Mouse (Mus musculus) heart, embryonic 10.5 days (tissue): ENCODE data around the gene Aacs. TPM values are rescaled to one million over a fixed set of nuclear protein-coding genes. Genes with fewer than 3 reads are reported as not detected.
A peak's percentile ranks its signal among the peaks of the same experiment; 100 is the strongest.

Experiments used
- DNase-seq: peaks from one replicate; pipeline ENCODE4 v3.0.0-alpha.2; 2017; ENCODE audit warnings: low spot score
- H3K27ac ChIP-seq: fragments of 300-500 bp; sonication (generic); 2 replicates; pipeline ENCODE4 v1.5.1; 2016; ENCODE audit warnings: mild to moderate bottlenecking
- H3K27me3 ChIP-seq: fragments of 300-500 bp; sonication (generic); 2 replicates; pipeline ENCODE4 v1.6.1; 2016; ENCODE audit warnings: mild to moderate bottlenecking; ENCODE audit not compliant: poor library complexity, insufficient read depth, severe bottlenecking
- H3K36me3 ChIP-seq: fragments of 300-500 bp; sonication (generic); 2 replicates; pipeline ENCODE4 v1.6.1; 2016; ENCODE audit warnings: mild to moderate bottlenecking, moderate library complexity
- H3K4me1 ChIP-seq: fragments of 300-500 bp; sonication (generic); 2 replicates; pipeline ENCODE4 v1.6.1; 2016; ENCODE audit warnings: mild to moderate bottlenecking
- H3K4me3 ChIP-seq: fragments of 300-500 bp; sonication (generic); 2 replicates; pipeline ENCODE4 v1.5.1; 2016; ENCODE audit warnings: mild to moderate bottlenecking, moderate library complexity
- H3K9me3 ChIP-seq: fragments of 300-500 bp; sonication (generic); 2 replicates; pipeline ENCODE4 v1.6.1; 2016; ENCODE audit warnings: mild to moderate bottlenecking, moderate library complexity
- WGBS: fragments of 180-500 bp; shearing (Covaris S2); methylation state at CpG from one replicate; pipeline ENCODE4 v1.1.7; 2016; 5-methylcytosine and 5-hydroxymethylcytosine counted together
- polyA plus RNA-seq: library from polyadenylated mRNA; unstranded; fragments of >200 nt; fragmentation: Nextera tagmentation; extraction: Ambion mirVana; gene quantifications from 2 replicates; pipeline ENCODE4 v1.2.1, GENCODE M21; 2016

Aacs gene
- polyA plus RNA-seq, 1 experiment from 2014 or later = 30.1 TPM

- 85% methylated on average over 7 of the region's 7 CpGs for WGBS
- DNase-seq = no peak
- Histone ChIP-seq H3K36me3 (peaks cover 14% of the 10 kb centered on the region), H3K4me3 (no peak overlapping the region), H3K9me3 (no peaks in the 10 kb centered on the region), H3K27ac (no peak overlapping the region), H3K27me3 (no peaks in the 10 kb centered on the region), H3K4me1 (peaks cover 24% of the 10 kb centered on the region)
Observed at GRCm38 (mm10) chr5:125446344-125446743, 29.3 kb upstream of the Aacs start.

GRCm38 (mm10) chr5:125448026-125448425 lies 27.6 kb upstream of the Aacs start:
- 67% methylated on average over 3 of the region's 3 CpGs for WGBS

GRCm38 (mm10) chr5:125448631-125449030 lies 27.0 kb upstream of the Aacs start:
- DNase-seq = no peak
- Histone ChIP-seq H3K27ac (no peak overlapping the region), H3K9me3 (no peaks in the 10 kb centered on the region), H3K4me3 (no peak overlapping the region), H3K36me3 (peaks cover 29% of the 10 kb centered on the region), H3K27me3 (no peaks in the 10 kb centered on the region), H3K4me1 (peaks cover 13% of the 10 kb centered on the region)
- 85% methylated on average over 4 of the region's 4 CpGs for WGBS

More at GRCm38 (mm10) chr5:125448026-125448425, 27.6 kb upstream of the Aacs start:
- Histone ChIP-seq H3K9me3 (no peaks in the 10 kb centered on the region), H3K4me1 (peaks cover 13% of the 10 kb centered on the region), H3K27ac (no peak overlapping the region), H3K27me3 (no peaks in the 10 kb centered on the region), H3K4me3 (no peak overlapping the region), H3K36me3 (peaks cover 31% of the 10 kb centered on the region)
- no peak for DNase-seq

- no peak for DNase-seq
- Histone ChIP-seq H3K36me3 (peaks cover 33% of the 10 kb centered on the region), H3K4me1 (peaks cover 13% of the 10 kb centered on the region; the same call in 1 of the 2 replicates), H3K4me3 (no peak overlapping the region), H3K27ac (no peak overlapping the region), H3K27me3 (no peaks in the 10 kb centered on the region), H3K9me3 (no peaks in the 10 kb centered on the region)
- WGBS = 64% methylated on average over 5 of the region's 5 CpGs
Observed at GRCm38 (mm10) chr5:125449306-125449705, 26.3 kb upstream of the Aacs start.

GRCm38 (mm10) chr5:125452573-125452972 lies 23.0 kb upstream of the Aacs start:
- H3K36me3 ChIP-seq = peaks cover 47% of the 10 kb centered on the region
- WGBS = 88% methylated on average over 9 of the region's 9 CpGs
- peaks cover 9% of the 10 kb centered on the region; the same call in 1 of the 2 replicates for H3K4me1 ChIP-seq
- DNase-seq = no peak
- H3K27ac ChIP-seq = no peak overlapping the region
- no peaks in the 10 kb centered on the region for H3K9me3 ChIP-seq
- no peaks in the 10 kb centered on the region for H3K27me3 ChIP-seq
- no peak overlapping the region for H3K4me3 ChIP-seq

GRCm38 (mm10) chr5:125456100-125456499 lies 19.5 kb upstream of the Aacs start:
- Histone ChIP-seq H3K9me3 (no peaks in the 10 kb centered on the region), H3K4me1 (no peaks in the 10 kb centered on the region), H3K27me3 (no peaks in the 10 kb centered on the region), H3K4me3 (no peak overlapping the region), H3K36me3 (peaks cover 47% of the 10 kb centered on the region), H3K27ac (no peak overlapping the region)
- no peak for DNase-seq
- 84% methylated on average over 6 of the region's 6 CpGs for WGBS

GRCm38 (mm10) chr5:125457538-125457937 lies 18.1 kb upstream of the Aacs start:
- DNase-seq = no peak
- H3K4me1 ChIP-seq = no peaks in the 10 kb centered on the region
- peaks cover 35% of the 10 kb centered on the region for H3K36me3 ChIP-seq
- H3K9me3 ChIP-seq = no peaks in the 10 kb centered on the region
- H3K27me3 ChIP-seq = no peaks in the 10 kb centered on the region
- 83% methylated on average over 6 of the region's 6 CpGs for WGBS
- no peak overlapping the region for H3K27ac ChIP-seq
- H3K4me3 ChIP-seq = no peak overlapping the region

GRCm38 (mm10) chr5:125460574-125460973 lies 15.0 kb upstream of the Aacs start:
- Histone ChIP-seq H3K27me3 (no peaks in the 10 kb centered on the region), H3K36me3 (peaks cover 11% of the 10 kb centered on the region), H3K9me3 (no peaks in the 10 kb centered on the region), H3K27ac (no peak overlapping the region), H3K4me3 (no peak overlapping the region), H3K4me1 (peaks cover 11% of the 10 kb centered on the region)
- no peak for DNase-seq
- 77% methylated on average over 3 of the region's 3 CpGs for WGBS

- H3K27ac ChIP-seq = no peak overlapping the region
- peaks cover 11% of the 10 kb centered on the region for H3K4me1 ChIP-seq
- H3K36me3 ChIP-seq = no peaks in the 10 kb centered on the region; the same call in 1 of the 2 replicates
- WGBS = 42% methylated on average over 10 of the region's 10 CpGs
- no peaks in the 10 kb centered on the region for H3K9me3 ChIP-seq
- no peaks in the 10 kb centered on the region for H3K27me3 ChIP-seq
- H3K4me3 ChIP-seq = no peak overlapping the region
- DNase-seq = no peak
Observed at GRCm38 (mm10) chr5:125461868-125462445, 13.7 kb upstream of the Aacs start.

- no peaks in the 10 kb centered on the region for H3K9me3 ChIP-seq
- peaks cover 11% of the 10 kb centered on the region for H3K4me1 ChIP-seq
- no peaks in the 10 kb centered on the region for H3K27me3 ChIP-seq
- H3K36me3 ChIP-seq = no peaks in the 10 kb centered on the region
- WGBS = 37% methylated on average over 7 of the region's 7 CpGs
- DNase-seq = no peak
- H3K27ac ChIP-seq = 0 out of 2 replicates have a peak overlapping the region, but pooled peaks have one; percentile 76
- H3K4me3 ChIP-seq = peak overlapping the region; percentile 48
Observed at GRCm38 (mm10) chr5:125465192-125465591, 10.4 kb upstream of the Aacs start.

- peak; percentile 100 for DNase-seq
- Histone ChIP-seq H3K4me3 (peak overlapping the region; percentile 48), H3K4me1 (peaks cover 11% of the 10 kb centered on the region), H3K36me3 (no peaks in the 10 kb centered on the region), H3K27ac (peak overlapping the region; percentile 76), H3K9me3 (no peaks in the 10 kb centered on the region), H3K27me3 (no peaks in the 10 kb centered on the region)
- WGBS = under 1% methylated on average over 25 of the region's 25 CpGs
Observed at GRCm38 (mm10) chr5:125465701-125466106, 9.9 kb upstream of the Aacs start.

- Histone ChIP-seq H3K9me3 (no peaks in the 10 kb centered on the region), H3K27ac (peak overlapping the region; percentile 76; the same call in 1 of the 2 replicates), H3K27me3 (no peaks in the 10 kb centered on the region), H3K4me1 (peaks cover 11% of the 10 kb centered on the region), H3K4me3 (peak overlapping the region; percentile 48), H3K36me3 (no peaks in the 10 kb centered on the region)
- 85% methylated on average over 5 of the region's 5 CpGs for WGBS
- no peak for DNase-seq
Observed at GRCm38 (mm10) chr5:125466483-125466882, 9.1 kb upstream of the Aacs start.

- Histone ChIP-seq H3K36me3 (no peaks in the 10 kb centered on the region), H3K27me3 (no peaks in the 10 kb centered on the region; the same call in 1 of the 2 replicates), H3K4me3 (no peak overlapping the region), H3K9me3 (no peaks in the 10 kb centered on the region), H3K4me1 (peaks cover 11% of the 10 kb centered on the region), H3K27ac (no peak overlapping the region)
- 85% methylated on average over 14 of the region's 14 CpGs for WGBS
- DNase-seq = no peak
Observed at GRCm38 (mm10) chr5:125467261-125467660, 8.4 kb upstream of the Aacs start.

GRCm38 (mm10) chr5:125470713-125471112 lies 4.9 kb upstream of the Aacs start:
- Histone ChIP-seq H3K4me1 (0 out of 2 replicates have a peak, but pooled peaks cover 3% of the 10 kb centered on the region), H3K9me3 (no peaks in the 10 kb centered on the region), H3K36me3 (no peaks in the 10 kb centered on the region), H3K27ac (no peak overlapping the region), H3K27me3 (no peaks in the 10 kb centered on the region; the same call in 1 of the 2 replicates), H3K4me3 (no peak overlapping the region)
- 88% methylated on average over 4 of the region's 4 CpGs for WGBS
- no peak for DNase-seq
